Mouse (Mus musculus) cortical plate, adult 2 months (tissue): ENCODE results near the gene Oxct1. TPM values are rescaled to one million over a fixed set of nuclear protein-coding genes. Genes with fewer than 3 reads are reported as not detected.

Source experiments
- H3K27ac ChIP-seq: fragments of 200-500 bp; 2 replicates; pipeline ENCODE4 v1.5.1; 2012; ENCODE audit warnings: low read length, control low read depth, inconsistent platforms; ENCODE audit not compliant: insufficient read depth
- H3K4me1 ChIP-seq: fragments of 200-500 bp; 2 replicates; pipeline ENCODE4 v1.6.1; 2011; ENCODE audit warnings: low read length; ENCODE audit not compliant: control insufficient read depth, insufficient read depth
- H3K4me3 ChIP-seq: fragments of 200-500 bp; 2 replicates; pipeline ENCODE4 v1.5.1; 2011; ENCODE audit warnings: mild to moderate bottlenecking, low read length, control low read depth; ENCODE audit not compliant: insufficient read depth
- CTCF ChIP-seq: fragments of 200-500 bp; IDR thresholded peaks from 2 replicates; pipeline ENCODE4 v1.5.1; 2011; ENCODE audit warnings: mild to moderate bottlenecking, control low read depth, low read length; ENCODE audit not compliant: insufficient read depth; ENCODE audit errors: extremely low read depth
- POLR2A ChIP-seq: fragments of 200-500 bp; IDR thresholded peaks from 2 replicates; pipeline ENCODE4 v1.6.1; 2011; ENCODE audit warnings: mild to moderate bottlenecking, low read length, control low read depth; ENCODE audit not compliant: insufficient read depth; ENCODE audit errors: extremely low read depth
- polyA plus RNA-seq: library from polyadenylated mRNA; depleted of rRNA; stranded (reverse); fragments of >200 nt; gene quantifications from 2 replicates; pipeline ENCODE4 v1.2.3, GENCODE M21; 2012

Gene Oxct1
- polyA plus RNA-seq, 1 experiment, result 181 TPM

GRCm38 (mm10) chr15:4027671-4028410 is 1.7 kb downstream of the Oxct1 start:
- peak overlapping the region; percentile 91 for H3K4me3 ChIP-seq
- H3K27ac ChIP-seq, result peak overlapping the region; percentile 62; the same call in 1 of the 2 replicates
- peaks cover 9% of the 10 kb centered on the region; the same call in 1 of the 2 replicates for H3K4me1 ChIP-seq
- TF ChIP-seq POLR2A (no peak), CTCF (no peak)

GRCm38 (mm10) chr15:4028411-4028700 is 2.2 kb downstream of the Oxct1 start:
- peaks cover 11% of the 10 kb centered on the region; the same call in 1 of the 2 replicates for H3K4me1 ChIP-seq
- peak overlapping the region; percentile 91 for H3K4me3 ChIP-seq
- no peak overlapping the region for H3K27ac ChIP-seq
- TF ChIP-seq POLR2A (no peak), CTCF (no peak)

DNA sequence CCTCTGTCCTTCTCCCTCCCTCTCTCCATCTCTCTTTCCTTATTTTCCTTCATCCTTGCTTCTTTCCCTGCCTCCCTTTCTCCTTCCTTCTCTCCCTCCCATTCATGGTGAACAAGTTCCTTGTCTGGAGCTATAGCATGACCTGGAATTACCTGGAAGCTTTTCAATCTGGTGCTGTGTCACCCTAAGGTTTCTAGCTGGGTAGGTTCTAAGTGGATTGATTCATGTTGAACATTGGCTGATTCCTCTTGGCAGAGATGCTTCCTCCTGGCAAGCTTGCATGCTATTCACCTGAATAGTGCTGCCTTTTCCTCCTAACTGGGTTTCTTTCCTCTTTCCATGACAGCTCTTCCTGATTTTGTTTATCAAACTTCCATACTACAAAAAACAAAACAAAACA is 2.8 kb downstream of the Oxct1 start:
- Histone ChIP-seq H3K4me3 (no peak overlapping the region), H3K27ac (no peak overlapping the region), H3K4me1 (peaks cover 11% of the 10 kb centered on the region; the same call in 1 of the 2 replicates)
- no peak for TF ChIP-seq POLR2A
- no peak for TF ChIP-seq CTCF

- H3K27ac ChIP-seq, result no peak overlapping the region
- peaks cover 8% of the 10 kb centered on the region; the same call in 1 of the 2 replicates for H3K4me1 ChIP-seq
- no peak overlapping the region for H3K4me3 ChIP-seq
- TF ChIP-seq CTCF, result no peak
- TF ChIP-seq POLR2A, result no peak
Measured at GRCm38 (mm10) chr15:4033168-4034004, 7.2 kb downstream of the Oxct1 start.

DNA sequence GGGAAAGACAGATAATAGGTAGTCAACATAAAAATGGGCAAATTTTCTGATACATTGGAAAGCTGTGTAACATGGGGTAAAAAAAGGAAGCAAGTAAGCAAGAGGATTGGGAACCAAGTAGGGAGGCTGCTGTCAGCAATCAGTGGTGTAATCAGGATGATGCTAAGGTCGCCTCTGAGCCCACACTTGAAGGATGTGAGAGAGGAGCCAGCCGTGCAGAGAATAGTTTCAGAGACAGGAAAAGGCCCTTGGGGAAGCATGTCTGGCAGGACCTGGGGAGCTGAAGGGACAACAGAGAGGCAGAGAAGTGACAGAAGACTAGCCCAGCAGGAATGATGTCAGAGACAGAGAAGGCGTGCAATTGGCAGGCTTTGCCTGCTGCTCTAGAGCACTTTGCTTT is 16.2 kb downstream of the Oxct1 start:
- TF ChIP-seq CTCF (no peak), POLR2A (no peak)
- Histone ChIP-seq H3K27ac (no peak overlapping the region), H3K4me1 (no peaks in the 10 kb centered on the region), H3K4me3 (no peak overlapping the region)

- no peak overlapping the region for H3K27ac ChIP-seq
- no peak overlapping the region for H3K4me3 ChIP-seq
- TF ChIP-seq CTCF (0 out of 2 replicates have a peak, but pooled peaks have one; percentile 14), POLR2A (no peak)
- H3K4me1 ChIP-seq, result no peaks in the 10 kb centered on the region
Measured at GRCm38 (mm10) chr15:4043032-4043471, 16.9 kb downstream of the Oxct1 start.

DNA sequence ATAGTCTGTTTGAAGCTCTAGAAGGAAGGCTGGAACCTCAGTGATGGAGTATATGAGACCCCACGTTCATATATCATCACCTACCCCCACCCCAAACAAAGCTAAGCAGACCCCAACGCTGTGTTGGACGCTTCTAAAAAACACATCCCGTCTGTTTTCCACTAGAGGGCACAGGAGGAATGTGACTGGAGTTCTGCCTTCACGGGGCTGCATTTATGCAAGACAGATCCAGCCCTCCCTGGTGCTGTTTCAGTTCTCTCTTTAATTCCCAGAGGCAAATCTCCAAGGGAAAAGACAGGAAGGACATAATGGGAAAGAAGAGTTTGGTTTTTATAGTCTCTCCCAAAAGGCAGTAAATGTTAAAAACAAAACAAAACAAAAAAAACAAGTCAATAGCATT is 30.4 kb downstream of the Oxct1 start:
- H3K4me1 ChIP-seq, result no peaks in the 10 kb centered on the region
- no peak overlapping the region for H3K4me3 ChIP-seq
- no peak overlapping the region for H3K27ac ChIP-seq
- TF ChIP-seq POLR2A (no peak), CTCF (peak; percentile 72)

DNA sequence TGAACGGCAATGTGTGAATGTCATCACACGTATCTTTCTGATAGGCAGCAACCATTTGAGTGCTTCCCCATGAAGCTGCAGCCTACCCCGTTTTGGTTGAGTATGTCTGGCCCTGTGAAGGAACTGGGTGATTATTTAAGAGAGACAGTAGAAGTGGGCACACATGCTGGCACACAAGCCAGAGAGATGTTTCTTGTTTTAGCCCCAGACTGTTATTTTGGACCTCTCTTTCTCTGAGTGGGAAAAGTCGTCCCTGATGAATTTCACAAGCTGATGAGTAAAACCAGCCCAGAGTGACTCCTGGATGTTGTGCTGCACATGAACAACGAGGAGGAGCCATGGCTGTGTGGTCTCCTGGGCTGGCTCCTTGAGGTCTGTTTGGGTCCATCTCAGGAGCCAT is 37.4 kb downstream of the Oxct1 start:
- peaks cover 4% of the 10 kb centered on the region for H3K4me1 ChIP-seq
- TF ChIP-seq CTCF (no peak), POLR2A (no peak)
- no peak overlapping the region for H3K4me3 ChIP-seq
- peak overlapping the region; percentile 44; the same call in 1 of the 2 replicates for H3K27ac ChIP-seq

DNA sequence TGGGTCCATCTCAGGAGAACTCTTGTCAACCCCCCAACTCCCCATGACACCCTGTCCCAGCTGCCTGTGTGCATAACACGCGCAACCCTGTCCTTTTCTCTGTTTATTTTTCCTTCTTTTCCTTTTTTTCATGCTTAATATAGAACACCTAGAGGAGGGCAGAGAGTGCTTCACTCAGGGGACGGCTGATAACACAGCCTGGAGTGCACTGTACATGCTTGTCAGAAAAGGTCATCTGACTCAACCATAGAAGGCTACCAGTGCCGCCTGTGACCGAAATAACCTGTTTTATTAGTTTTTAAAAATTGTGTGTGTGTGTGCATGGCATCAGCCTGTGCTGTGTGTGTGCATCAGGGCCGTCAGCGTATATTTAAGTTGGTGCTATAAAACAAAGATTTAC is 37.8 kb downstream of the Oxct1 start:
- H3K4me1 ChIP-seq, result peaks cover 4% of the 10 kb centered on the region
- TF ChIP-seq POLR2A, result no peak
- no peak for TF ChIP-seq CTCF

More for the DNA sequence above, 37.8 kb downstream of the Oxct1 start:
- Histone ChIP-seq H3K27ac (peak overlapping the region; percentile 44; the same call in 1 of the 2 replicates), H3K4me3 (no peak overlapping the region)
